In the genomic region with DNA sequence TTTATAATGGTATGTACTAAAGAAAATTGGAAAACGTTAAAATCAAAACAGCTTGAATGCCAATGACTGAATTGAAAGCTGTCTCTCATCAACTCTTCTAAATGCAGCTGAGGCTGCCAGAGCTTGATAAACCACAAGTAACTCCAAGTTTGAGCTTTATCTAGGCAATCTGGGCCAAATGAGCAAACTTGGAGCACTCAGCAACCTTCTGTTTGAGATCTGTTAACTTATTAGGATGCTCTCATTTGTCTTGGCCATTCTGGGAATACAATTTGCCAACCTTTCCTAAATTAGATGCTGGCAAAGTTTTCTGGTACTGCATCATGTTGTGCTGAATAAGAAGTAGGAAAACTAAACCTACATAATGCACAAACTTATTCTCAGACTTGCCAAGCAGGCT, we compare ENCODE assay signal across 18 mouse cellular contexts. TPM values are rescaled to one million over a fixed set of nuclear protein-coding genes. Genes with fewer than 3 reads are reported as not detected.
"Had no signal": no experiment of that assay in that cellular context is flagged by ENCODE, and none has a peak within 500 bp of the region (broad histone marks: within the 10 kb centered on the region; RNA-seq: fewer than 3 reads in every experiment).

No protein-coding gene starts in this region.

- H3K9ac ChIP-seq: liver, embryonic 15.5 days; midbrain, embryonic 15.5 days; neural tube, embryonic 13.5 days had no signal

- H3K36me3 ChIP-seq: limb, embryonic 10.5 days; liver, embryonic 15.5 days; midbrain, embryonic 10.5 days; midbrain, embryonic 15.5 days; neural tube, embryonic 13.5 days had no signal

- ATAC-seq: lung, postnatal 0 days; midbrain, embryonic 15.5 days had no signal

- H3K4me3 ChIP-seq: limb, embryonic 10.5 days; liver, embryonic 15.5 days; midbrain, embryonic 10.5 days; midbrain, embryonic 15.5 days; neural tube, embryonic 13.5 days had no signal

- H3K27ac ChIP-seq: kidney, postnatal 0 days; limb, embryonic 10.5 days; liver, embryonic 15.5 days; midbrain, embryonic 10.5 days; midbrain, embryonic 15.5 days; neural tube, embryonic 13.5 days had no signal

- H3K4me2 ChIP-seq: liver, embryonic 11.5 days; liver, embryonic 15.5 days; midbrain, embryonic 15.5 days; neural tube, embryonic 13.5 days had no signal

- H3K27me3 ChIP-seq: liver, embryonic 15.5 days; midbrain, embryonic 15.5 days; neural tube, embryonic 13.5 days had no signal

- DNase-seq: kidney, adult 9 months; kidney, postnatal 36 days; lung, adult 2 months; lung, postnatal 4 days; retina, postnatal 1 day; right cerebral cortex, postnatal 4 days; spleen, adult 18-20 months; thymus, adult 18-20 months; thymus, postnatal 14 days had no signal

- H3K4me1 ChIP-seq: limb, embryonic 10.5 days; liver, embryonic 15.5 days; midbrain, embryonic 10.5 days; midbrain, embryonic 15.5 days; neural tube, embryonic 13.5 days had no signal

- H3K9me3 ChIP-seq: limb, embryonic 10.5 days; liver, embryonic 15.5 days; midbrain, embryonic 10.5 days; midbrain, embryonic 15.5 days; neural tube, embryonic 13.5 days had no signal

RNA-seq across cellular contexts. Expression of a gene that starts 55.6 kb away (rescaled TPM):
- total RNA-seq: megakaryocyte, adult 5-6 weeks had no signal
- polyA plus RNA-seq: liver, embryonic 15.5 days had no signal
